Mouse (Mus musculus) cerebellum, postnatal 14 days (tissue): ENCODE data around the gene Xrcc6.
A peak's percentile ranks its signal among the peaks of the same experiment; 100 is the strongest.

Experiments used
- DNase-seq, 2 experiments: peaks; one replicate each; pipeline ENCODE4 v3.0.0; 2021; ENCODE audit warnings: mixed read lengths in 2 of 2

Xrcc6 gene

DNA sequence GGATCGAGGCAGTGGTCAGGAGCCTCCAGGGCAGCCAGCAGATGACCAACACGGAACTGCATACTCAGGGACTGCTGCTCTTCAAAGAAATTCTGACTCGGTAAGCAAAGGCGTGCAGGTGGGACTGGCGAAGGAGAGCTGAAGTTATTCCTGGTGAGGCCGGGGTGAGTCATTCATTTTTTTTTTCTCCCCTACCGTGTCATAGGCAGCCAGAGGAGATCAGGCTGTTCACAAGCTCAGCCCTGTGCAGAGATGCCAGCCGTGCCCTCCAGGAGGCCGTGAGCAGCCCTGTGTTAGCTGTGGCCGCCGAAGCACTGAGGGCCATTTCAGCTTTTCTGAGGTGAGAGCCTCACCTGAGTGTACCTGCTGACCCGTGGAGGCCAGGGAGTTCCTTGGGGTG is 98.5 kb downstream of the Xrcc6 start:
- no peak for DNase-seq

DNA sequence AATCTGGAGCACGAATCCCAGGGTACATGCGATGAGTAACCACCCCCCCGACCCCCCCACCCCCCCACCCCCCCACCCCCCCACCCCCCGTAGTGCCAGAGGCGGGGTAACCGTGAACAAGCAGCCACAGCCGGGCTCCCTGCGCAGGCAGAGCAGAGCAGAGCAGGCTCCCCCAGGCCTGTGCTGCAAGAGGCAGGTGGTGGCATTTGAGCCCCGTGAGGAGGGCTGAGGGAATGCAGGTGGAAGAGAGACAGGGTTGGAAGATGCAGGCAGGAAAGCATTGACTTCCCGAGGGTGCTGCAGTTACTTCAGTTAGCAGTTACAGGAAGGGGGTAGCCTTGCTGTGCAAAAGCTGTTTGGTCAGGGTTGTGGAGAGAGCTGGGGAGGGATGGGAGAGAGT is 99.6 kb downstream of the Xrcc6 start:
- DNase-seq = peak in 1 of 2 experiments; percentile 52
